Mouse (Mus musculus) lung, postnatal 4 days (tissue): Measurements from ENCODE around the gene Dlg5.
A peak's percentile ranks its signal among the peaks of the same experiment; 100 is the strongest.

Experiments used
- DNase-seq, 2 experiments: peaks; one replicate each; pipeline ENCODE4 v3.0.0; 2021

Gene Dlg5

DNA sequence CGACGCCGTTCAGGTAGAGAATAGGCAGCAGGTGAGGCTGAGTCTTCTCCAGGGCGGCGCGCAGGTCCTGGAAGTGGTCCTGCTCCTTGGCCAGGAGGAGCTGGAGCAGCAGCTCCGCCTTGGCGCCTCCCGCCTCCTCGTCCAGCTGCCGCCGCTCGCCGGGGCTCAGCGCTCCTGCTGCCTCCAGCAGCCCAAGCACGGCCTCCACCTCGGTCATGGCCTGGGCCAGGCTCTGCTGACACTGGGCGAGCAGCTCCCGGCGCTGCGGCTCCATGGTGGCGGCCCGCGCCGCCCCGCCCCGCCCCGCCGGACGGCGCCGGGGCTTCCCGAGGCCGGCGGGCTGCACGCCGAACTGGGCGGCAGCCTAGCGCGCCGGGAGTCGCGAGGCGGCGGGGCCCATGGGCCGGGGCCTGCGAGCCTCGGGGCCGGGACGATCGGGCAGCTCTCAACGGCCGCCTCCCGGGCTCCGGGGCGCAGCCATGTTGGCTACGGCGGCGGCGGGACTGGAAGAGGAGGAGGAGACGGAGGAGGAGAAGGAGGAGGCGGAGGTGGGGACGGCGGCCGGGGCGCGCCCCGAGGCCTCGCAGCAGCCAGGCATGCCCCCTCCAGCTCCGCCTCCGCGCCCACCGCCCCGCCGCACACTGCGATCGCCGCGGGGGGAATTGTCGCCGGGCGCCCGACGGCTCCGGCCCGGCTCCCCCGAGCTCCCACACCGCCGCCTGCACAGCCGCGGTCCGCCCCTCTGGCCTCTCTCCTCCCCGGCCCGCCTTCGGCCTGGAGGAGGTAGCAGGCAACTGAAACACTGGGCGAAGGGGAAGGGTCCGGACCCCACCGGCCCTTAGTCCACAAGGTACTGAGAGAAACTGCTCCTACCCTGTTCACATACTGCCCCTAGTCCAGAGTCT, at the start of gene Dlg5:
Gene Dlg5, minus strand, starts transcription at position 744 of the 905 bp plus-strand sequence.
- DNase-seq, result peak; percentile 73 to 81

DNA sequence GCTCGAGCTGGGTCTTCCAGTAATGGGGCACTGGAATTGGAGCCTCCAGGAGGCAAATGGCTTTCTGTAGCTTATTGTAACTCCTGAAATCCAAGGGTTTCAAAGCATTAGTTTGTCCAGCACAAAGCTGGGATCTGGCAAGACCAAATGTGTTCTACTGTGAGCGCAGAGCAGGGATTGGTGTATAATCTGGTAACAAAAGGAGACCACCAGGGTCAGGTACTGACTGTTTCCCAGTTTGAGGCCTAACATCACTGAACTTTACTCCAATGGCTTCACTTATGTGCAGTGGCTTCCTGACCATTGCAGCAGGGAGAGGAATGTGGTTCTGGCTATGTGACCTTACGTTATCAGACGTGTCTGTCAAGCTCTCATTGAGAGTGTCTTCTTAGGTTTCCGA, 47.9 kb upstream of the Dlg5 start:
- DNase-seq, result no peak

DNA sequence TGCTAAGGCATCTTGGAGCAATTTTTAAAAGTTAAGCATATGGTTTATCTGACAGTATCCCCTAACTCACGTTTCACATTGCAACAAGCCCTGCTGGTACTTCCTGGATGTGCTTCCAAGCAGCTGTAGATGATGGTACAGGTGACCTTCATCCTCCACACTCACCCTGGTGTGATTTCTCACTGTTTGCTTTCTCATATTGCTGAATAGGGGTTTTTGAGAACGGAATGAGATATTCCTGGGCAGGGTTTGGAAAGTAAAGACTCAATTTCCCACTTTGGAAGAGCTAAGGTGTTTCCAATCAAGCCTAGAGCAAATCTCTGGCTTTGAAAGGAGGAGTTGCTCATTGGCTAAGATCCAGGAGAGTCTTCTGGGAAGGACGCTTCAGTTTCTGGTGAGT, 47.2 kb upstream of the Dlg5 start, which contains the start of gene E330034G19Rik:
Gene E330034G19Rik, plus strand, starts transcription at position 301 of the 400 bp plus-strand sequence.
- no peak for DNase-seq

DNA sequence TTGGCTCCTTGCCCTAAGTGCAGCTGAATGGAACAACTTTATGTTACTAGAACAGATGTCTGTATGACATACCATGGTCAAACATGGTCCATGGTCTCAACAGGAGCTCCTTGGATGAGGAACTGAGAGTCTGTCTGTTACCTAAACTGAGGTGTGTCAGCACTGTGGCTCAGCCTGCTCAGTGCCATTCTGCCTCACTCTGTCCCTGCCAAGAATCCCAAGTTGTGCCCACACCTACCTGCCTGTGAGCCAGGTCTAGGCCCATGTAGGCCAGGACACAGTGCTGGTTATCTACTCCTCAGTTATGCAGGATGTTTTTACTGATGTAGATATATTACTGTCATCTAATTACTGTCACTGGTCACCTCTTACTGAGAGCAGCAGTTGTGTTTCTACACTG, 45.0 kb upstream of the Dlg5 start:
- DNase-seq, result no peak

DNA sequence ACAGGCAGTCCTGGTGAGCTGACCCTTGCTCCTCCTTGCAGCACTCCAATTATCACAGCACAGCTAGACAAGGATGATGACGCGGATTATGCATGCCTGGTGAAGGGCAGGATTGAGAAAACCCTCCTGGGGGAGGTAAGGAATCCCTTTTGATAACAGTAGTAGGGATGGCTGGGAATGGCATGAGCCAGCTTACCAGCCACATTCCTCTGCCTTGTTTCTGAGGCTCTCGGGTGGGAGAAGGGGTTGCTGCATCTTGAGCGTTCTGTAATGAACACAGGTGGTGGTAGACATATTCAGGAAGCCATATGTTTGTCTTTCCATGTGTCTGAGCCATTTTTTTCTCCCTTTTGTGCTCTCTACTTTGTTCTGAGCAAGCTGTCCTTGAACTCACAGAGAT, 40.4 kb upstream of the Dlg5 start:
- DNase-seq, result no peak

DNA sequence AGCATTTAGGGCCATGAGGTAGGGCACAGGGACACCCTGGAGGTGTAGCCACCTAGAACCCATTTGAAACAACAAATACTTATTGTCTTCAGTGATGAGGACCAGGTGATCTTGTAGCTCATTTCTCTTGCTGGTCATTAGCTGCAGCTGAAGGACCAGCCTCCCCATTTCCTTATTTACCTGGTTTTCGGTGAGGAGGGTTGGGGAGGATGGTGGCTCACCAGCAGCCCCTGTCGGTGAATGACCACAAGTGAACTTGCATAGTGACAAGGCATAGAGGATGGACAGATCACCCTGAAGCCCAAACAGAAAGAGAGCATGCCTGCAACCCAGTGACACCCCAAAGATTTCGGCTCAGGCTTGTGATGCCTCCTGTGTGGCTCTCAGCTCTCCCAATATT, 36.6 kb upstream of the Dlg5 start:
- DNase-seq, result no peak

DNA sequence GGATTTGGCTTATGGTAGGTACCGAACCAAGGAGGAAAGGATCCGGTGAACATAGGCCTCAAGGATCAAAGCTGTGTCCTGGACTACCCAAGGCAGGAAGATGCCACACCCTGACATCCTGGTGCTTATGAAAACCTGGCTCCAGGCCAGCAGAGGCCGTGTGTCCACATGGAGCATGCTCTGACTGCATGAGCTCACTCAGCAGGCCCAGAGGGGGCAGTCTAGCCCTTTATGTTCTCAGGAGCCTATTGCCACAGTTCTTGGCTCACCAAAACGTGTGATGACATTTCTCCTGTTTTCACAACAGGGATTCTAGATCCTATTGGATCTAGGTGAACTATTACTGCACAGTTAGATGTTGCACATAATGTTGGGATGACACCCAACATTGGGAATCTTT, 35.6 kb upstream of the Dlg5 start:
- DNase-seq, result no peak

DNA sequence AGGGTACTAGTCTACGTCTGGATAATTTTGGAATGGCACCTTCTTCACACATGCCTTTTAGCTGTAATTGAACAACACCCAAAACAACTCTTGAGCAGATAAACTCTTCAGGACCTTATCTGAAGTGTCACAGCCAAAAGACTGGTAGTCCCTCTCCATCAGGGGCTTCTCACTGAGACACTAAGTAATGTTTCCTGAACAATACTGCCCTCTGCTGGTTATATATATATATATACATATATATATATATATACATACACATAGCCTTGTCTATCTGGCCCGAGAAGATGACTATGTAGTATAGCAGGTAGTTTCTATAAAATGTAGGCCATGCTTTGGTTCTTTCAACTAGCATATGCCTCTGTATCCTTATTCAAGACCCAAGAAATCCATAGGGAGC, 29.8 kb upstream of the Dlg5 start:
- DNase-seq, result no peak

DNA sequence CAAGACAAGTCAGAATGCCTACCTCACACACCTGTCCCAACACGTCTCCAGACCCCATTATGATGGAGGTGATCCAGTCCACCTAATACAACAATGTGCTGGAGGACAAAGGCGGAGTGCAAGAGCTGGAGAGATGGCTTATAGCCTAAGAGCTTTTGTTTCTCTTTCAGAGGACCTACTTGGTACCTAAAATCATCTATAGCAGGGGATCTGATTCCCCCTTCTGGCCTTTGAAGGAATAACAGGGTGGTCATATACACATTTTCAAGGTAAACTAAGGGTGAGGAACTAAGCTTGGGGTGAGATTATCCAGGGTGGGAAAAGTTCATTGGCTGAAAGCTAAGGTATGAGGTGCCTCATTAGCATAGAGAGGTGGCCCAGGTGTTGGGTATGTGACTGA, 27.9 kb upstream of the Dlg5 start:
- DNase-seq, result peak in 1 of 2 experiments; percentile 25

DNA sequence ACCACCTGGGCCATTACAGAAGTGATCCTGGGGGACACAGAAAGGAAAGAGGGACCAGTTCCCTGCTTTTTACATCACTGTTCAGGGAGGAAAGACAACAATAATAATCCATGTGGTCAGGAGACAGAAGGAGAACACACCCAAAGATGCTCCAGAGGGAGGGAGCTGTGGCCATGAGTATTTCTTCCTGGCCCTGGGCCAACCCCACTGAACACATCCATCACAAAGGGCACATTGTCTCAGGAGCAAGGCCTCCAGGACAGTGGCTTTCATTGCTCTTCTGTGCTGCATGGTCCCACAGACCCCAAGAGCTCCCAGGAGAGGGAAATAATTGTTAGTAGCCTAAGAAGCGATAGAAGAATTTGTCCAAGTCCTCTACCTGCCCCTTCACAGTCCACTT, 23.9 kb upstream of the Dlg5 start:
- DNase-seq, result no peak

DNA sequence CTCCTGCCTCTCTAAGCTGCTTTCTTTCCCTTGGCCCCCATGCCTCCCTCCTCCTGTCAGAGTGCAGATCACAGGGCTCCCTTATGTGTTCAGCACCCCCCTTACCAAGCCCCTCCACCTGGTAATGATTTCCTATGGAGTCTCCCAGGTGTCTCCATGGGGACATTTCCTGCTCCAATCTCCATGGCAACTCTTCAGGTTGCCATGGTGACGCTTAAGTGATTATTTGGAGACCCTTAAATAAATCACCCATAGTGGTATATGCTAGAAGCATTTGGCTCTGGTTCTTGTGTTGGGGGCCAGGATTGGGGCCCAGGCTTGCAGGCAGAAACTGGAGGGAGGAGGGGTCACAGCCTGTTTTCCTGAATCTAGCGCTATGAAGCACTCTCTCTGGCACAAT, 17.2 kb upstream of the Dlg5 start:
- DNase-seq, result no peak

DNA sequence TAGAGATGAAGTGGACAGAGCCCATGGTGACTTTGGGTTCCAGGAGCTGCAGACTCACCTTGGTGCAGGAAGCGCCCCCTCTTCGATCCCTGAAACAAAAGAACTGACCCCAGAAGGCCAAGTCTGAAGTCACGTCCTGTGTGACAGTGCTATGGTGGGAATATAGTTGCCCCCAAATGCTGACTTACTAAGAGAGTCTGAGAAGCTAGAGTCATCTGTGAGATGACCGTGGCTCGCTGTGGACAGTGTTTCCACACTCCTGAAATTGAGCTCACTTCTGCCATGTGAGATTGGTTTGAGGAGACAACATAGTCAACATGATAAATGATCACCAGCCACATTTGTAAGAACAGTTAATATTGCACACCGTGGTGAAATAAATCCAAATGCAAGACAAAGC, 16.7 kb upstream of the Dlg5 start:
- no peak for DNase-seq

DNA sequence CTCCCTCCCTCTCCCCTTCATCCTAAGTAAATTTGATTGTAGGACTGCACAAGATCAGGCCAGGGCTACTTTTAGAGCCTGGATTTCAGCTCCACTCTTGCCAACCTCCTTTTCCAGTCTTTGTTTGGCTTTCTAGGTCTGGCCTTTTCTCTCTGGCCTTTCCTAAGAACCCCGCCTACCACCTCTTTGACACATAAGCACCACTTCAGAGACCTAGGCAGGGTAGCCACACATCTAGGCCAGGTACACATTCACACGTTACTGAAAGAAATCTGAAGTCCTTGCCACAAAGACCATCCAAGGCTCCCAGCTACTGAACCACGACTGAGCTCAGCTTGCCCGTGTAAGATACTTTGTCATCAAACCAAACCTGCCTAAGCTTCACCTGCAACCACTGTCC, 14.7 kb upstream of the Dlg5 start:
- no peak for DNase-seq

DNA sequence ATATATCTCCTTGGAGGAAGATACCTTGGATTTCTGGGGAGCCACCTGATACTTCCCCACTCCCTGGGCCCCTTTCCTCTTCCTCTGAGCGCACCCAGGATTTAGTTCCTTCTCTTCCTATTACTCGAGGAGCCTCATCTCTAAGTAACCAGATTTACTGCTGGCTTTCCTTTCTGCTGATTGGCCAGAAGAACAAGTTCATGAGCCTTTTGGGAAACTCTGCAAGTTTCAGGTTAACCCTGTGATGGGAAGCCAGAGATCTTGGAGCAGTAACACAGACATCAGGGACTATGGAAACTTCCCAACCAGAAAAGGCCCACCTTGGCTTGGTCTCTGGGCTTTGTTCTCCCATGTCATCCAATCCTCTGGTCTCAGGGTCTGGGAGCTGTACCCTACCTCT, 10.2 kb upstream of the Dlg5 start:
- DNase-seq, result no peak

DNA sequence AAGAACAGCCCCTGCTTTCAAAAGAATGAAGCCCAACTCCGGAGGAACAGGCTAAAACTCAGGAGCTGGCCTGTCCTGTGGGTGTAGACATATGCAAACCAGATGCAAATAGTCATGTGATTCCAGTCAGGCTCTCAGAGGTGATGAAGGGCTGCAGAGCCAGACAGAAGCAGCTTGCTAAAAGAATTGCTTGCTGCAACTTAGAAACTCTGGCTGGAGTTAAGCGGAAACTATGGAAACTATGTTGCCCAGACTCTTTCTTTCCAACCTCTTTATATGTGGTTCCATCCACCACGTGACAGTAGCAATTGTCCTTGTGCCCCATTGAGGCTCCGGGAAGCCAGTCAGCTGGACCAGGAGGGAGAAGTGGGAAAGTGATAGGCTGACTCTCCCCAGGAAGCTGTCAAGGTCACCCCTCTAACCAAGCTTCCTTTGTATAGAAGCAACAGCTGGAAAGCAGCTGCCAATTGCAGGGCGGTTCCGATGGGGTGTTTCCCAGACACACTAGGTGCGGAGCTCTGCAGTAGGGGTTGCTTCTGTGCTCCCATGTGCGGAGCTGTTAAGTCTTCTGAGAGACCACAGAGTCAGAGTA, 8.0 kb upstream of the Dlg5 start:
- DNase-seq, result peak; percentile 19 to 49

DNA sequence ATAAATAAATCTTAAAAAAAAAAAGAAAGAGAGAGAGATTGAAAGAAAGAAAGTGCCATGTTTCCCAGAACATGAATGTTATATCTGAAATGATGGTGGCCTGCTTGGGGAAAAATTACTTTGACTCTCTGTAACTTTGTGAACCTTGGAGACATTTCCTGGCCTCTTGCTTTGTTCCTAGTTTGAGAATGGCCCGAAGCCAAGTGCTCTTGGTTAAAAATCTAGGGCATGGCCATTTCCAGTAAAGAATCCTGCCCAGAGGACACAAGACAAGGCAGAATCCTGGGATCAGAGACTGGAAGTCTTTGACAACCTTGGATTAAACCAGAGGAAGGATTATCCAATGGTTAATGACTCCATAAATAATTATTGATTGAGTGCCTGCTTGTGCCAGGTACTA, 5.6 kb upstream of the Dlg5 start:
- no peak for DNase-seq

DNA sequence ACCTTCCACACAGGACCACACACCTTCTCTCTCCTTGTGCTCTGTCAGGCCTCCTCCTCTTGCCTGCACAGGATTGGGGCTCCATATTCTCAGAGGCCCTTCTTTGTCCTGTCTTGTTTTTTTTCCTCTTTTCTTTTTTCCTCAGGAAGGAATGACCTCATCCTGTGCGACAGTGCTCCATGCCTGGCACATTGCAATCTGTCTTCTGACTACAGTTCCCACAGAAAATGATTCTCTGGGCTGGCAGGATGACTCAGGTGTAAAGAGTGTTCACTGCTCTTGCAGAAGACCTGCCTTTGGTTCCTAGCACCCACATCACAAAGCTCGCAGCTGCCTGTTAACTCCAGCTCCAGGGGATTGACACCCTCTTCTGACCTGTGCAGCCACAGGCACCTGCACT, 4.2 kb upstream of the Dlg5 start:
- DNase-seq, result no peak

DNA sequence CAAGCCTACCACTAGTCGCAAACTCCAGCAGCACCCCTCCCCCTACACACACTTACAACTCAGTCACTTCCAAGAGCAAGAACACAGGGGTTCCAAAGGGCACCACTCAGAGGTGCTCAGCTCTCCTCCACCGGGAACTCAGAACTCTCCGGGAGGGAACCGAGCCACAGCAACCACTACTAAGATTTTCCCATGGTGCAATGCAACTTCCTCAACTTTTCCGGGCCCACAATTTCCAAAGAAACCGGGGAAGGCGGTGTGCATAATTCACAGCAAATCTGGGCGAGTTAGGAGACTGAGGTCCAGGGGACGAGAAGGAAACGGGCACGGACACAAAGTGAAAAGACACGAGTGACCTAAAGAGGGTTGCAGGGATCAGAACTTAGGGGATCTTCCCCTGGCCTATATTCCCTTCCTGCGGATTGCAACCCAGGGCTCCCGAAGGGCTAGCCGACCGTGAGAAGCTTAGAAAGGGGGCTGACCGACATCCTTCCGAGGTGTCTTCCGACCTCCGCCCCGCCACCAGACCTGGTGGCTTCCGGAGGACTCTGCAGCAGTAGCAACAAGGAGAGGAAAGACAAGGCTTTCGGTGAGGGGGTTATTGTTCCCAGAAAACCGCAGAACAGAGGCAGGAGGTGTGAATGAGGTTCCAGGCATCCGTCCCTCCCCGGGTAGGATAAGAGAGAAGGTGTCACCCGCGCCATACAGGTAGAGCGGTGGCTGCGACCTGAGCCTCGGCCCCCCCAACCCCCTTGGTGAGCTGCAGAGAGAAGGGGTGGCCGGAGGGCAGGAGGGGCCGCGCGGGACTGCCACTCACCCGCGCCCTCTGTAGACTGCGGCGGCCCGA, 1.2 kb downstream of the Dlg5 start:
- DNase-seq, result peak; percentile 38 to 57

DNA sequence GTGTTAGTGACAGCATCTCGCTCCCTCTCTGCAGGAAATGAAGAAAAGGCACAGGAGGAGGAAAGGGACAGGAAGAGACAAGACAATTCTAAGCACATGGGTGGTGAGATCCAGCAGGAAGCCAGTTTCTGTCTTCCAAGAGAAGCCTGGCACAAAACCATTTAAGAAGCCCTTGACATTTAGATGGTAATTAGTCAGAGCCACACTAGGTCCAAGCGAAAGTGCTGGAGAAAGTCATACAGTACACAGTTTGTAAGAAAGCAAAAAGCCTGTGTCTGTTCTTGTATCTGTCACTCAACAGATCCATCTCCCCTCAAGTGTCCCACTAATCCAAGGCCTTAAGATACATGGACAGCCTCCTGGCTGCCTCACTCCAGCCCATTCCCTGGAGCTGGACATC, 3.7 kb downstream of the Dlg5 start:
- no peak for DNase-seq

DNA sequence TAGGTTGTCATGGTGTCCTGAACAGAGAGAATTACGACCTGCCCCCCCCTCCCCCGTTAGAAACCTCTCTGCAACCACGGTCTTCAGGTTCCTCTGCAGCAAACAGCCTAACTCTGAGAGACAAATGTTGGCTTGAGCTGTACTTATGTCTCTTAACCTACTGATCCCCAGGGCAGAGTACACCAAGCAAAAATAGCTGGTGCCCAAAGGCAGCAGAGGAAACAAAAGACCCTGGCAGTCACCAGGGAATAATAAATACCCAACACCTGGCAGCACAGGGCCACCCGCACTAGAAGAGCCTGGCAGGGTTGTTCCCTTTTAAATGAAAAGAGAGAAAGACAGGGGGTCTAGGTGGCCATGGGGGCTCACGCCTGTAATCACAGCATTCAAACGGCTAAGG, 4.9 kb downstream of the Dlg5 start:
- DNase-seq, result no peak

DNA sequence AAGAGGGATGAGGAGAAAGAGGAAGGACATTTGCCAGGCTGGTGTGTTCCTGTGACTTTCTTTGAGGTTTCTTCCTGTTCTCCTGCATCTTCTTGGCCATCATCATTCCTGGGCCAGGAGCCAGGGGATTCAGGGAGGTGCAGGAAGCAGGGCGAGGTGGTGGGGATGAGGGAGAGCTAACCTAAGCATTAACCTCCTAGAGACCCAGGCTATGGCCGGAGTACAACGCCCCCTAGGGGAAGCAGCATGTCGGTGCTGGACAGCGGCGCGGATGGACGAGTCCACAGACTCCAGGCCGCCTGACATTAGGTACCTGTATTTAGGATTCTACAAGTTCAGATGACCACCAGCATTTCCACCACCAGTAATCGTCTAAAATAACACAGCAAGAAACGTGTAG, 6.1 kb downstream of the Dlg5 start:
- no peak for DNase-seq

DNA sequence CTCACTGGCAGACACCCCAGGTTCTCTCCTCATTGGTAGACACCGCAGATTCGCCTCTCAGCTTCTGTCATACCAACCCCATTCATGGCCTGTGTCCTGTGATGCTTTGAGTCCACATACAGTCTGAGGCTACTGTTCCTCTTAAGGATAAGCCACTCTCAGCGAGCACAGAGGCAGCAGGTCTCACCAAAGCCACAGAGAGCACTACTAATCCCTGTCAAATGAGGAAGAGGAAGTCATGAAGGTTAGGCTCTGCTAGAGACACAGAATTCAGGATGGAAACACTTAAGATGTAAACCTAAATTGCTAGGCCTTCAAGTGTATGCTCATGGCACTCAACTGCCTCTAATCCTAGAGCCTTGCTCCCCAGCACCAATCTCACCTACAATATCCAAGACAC, 9.8 kb downstream of the Dlg5 start:
- DNase-seq, result no peak

DNA sequence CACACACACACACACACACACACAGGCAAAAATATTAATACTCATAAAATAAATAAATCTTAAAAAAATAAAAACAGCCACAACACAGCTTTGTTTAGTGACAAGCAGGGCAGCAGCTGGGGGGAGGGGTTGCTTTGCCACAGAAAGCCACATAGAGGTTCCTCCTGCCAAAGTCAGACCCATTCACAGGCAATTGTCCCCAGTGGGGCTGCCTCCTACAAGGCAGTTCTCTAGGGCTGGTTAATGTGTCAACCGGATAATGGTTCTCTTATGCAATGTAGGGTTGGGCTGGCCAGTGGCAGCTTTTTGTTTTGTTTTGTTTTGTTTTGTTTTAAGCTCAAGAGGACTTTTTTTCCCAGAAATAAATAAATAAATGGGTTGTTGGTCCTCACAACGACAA, 11.3 kb downstream of the Dlg5 start:
- DNase-seq, result peak in 1 of 2 experiments; percentile 28
